Mouse (Mus musculus) hindlimb bud, embryonic 11.5 days (tissue): ENCODE results near the gene Olfr229.
"Not testable (repeated sequence)": the region's sequence is repeated elsewhere in the genome, so short reads cannot be mapped to it uniquely, and the experiment has no call there.

Experiments
- DNase-seq: peaks from one replicate; pipeline ENCODE4 v3.0.0-alpha.2; 2012; ENCODE audit warnings: low read depth, low spot score; ENCODE audit errors: extremely low spot score

The Olfr229 gene

GRCm38 (mm10) chr9:39907036-39907435, at the start of gene Olfr229:
Gene Olfr229, plus strand, starts transcription at chr9:39907336.
- no peak for DNase-seq

- DNase-seq = no peak
Observed at GRCm38 (mm10) chr9:39866122-39866521, 41.0 kb upstream of the Olfr229 start, which contains the start of gene Olfr972. Gene Olfr972, plus strand, starts transcription at chr9:39866422.

GRCm38 (mm10) chr9:39871986-39872385, 35.1 kb upstream of the Olfr229 start:
- DNase-seq = not testable (repeated sequence)

GRCm38 (mm10) chr9:39877541-39878396, 29.4 kb upstream of the Olfr229 start:
- not testable (repeated sequence) for DNase-seq

- DNase-seq = no peak
Observed at GRCm38 (mm10) chr9:39905106-39905505, 2.0 kb upstream of the Olfr229 start.

GRCm38 (mm10) chr9:39909939-39910338, 2.8 kb downstream of the Olfr229 start:
- no peak for DNase-seq

- not testable (repeated sequence) for DNase-seq
Observed at GRCm38 (mm10) chr9:39927975-39928836, 21.1 kb downstream of the Olfr229 start.

GRCm38 (mm10) chr9:39928837-39929236, 21.7 kb downstream of the Olfr229 start:
- DNase-seq = not testable (repeated sequence)

GRCm38 (mm10) chr9:39937201-39937600, 30.1 kb downstream of the Olfr229 start, which contains the start of gene Olfr974:
Gene Olfr974, plus strand, starts transcription at chr9:39937501.
- DNase-seq = no peak

GRCm38 (mm10) chr9:39951946-39952345, 44.8 kb downstream of the Olfr229 start, which contains the start of gene Olfr975:
Gene Olfr975, minus strand, starts transcription at chr9:39952046.
- no peak for DNase-seq

- DNase-seq = not testable (repeated sequence)
Observed at GRCm38 (mm10) chr9:39961033-39961432, 53.9 kb downstream of the Olfr229 start, which contains the start of gene Olfr976. Gene Olfr976, minus strand, starts transcription at chr9:39961133.
